Mouse (Mus musculus): Measurements from ENCODE around the gene Mettl1. TPM values are rescaled to one million over a fixed set of nuclear protein-coding genes. Genes with fewer than 3 reads are reported as not detected.
A peak's percentile ranks its signal among the peaks of the same experiment; 100 is the strongest.
"Not testable (repeated sequence)": the region's sequence is repeated elsewhere in the genome, so short reads cannot be mapped to it uniquely, and the experiment has no call there.

Gene Mettl1
- polyA plus RNA-seq, 1 experiment from 2014 or later, result 54.3 TPM

DNA sequence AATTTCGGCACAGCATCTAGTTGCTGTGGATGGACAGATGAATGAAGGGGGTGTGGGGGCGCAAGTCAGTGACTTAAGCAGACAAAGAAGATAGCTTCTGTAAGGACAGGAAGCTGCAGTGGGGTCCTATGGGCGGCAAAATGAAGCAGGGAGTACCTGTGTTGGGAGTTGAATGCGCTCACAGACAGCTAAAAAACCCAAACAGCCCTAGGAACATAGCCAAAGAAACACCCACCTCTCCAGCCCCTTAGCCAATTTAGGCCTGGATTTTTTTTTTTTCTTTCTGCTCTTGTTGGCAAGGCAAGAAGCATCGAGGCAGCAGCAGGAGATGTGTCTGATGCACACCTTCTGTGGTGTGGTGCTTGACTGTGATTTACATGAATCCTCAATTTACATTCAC is 19.9 kb downstream of the Mettl1 start:
- Histone ChIP-seq H3K9me3 (no peaks in the 10 kb centered on the region), H3K27ac (no peak overlapping the region), H3K4me3 (replicated peaks) (no peak overlapping the region), H3K9ac (no peak overlapping the region), H3K4me1 (peaks cover 25% of the 10 kb centered on the region; the same call in 1 of the 2 replicates), H3K4me2 (no peak overlapping the region), H3K36me3 (peaks cover 27% of the 10 kb centered on the region), H3K27me3 (replicated peaks) (0 out of 2 replicates have a peak, but pooled peaks cover 6% of the 10 kb centered on the region)
- 52% methylated on average over 5 of the region's 5 CpGs for WGBS
- ATAC-seq (ENCODE audit: insufficient read depth, low FRiP score, low read depth), result no peak

GRCm38 (mm10) chr10:127061513-127061912 is 20.3 kb downstream of the Mettl1 start:
- Histone ChIP-seq H3K9me3 (no peaks in the 10 kb centered on the region), H3K4me1 (peaks cover 25% of the 10 kb centered on the region; the same call in 1 of the 2 replicates)
- 70% methylated on average over 2 of the region's 2 CpGs for WGBS

GRCm38 (mm10) chr10:127062101-127062500 is 20.9 kb downstream of the Mettl1 start:
- not testable (repeated sequence) for H3K27ac ChIP-seq; H3K4me2 ChIP-seq; H3K9me3 ChIP-seq; H3K9ac ChIP-seq; H3K4me3 ChIP-seq (replicated peaks); ATAC-seq (ENCODE audit: insufficient read depth, low FRiP score, low read depth); H3K27me3 ChIP-seq (replicated peaks)
- Histone ChIP-seq H3K36me3 (peaks cover 29% of the 10 kb centered on the region), H3K4me1 (peaks cover 25% of the 10 kb centered on the region; the same call in 1 of the 2 replicates)
- WGBS, result 86% methylated on average over 4 of the region's 4 CpGs

More at GRCm38 (mm10) chr10:127061513-127061912, 20.3 kb downstream of the Mettl1 start:
- Histone ChIP-seq H3K9ac (no peak overlapping the region), H3K27ac (no peak overlapping the region), H3K4me3 (replicated peaks) (no peak overlapping the region), H3K27me3 (replicated peaks) (0 out of 2 replicates have a peak, but pooled peaks cover 6% of the 10 kb centered on the region), H3K4me2 (no peak overlapping the region), H3K36me3 (peaks cover 27% of the 10 kb centered on the region)
- ATAC-seq (ENCODE audit: insufficient read depth, low FRiP score, low read depth), result no peak

DNA sequence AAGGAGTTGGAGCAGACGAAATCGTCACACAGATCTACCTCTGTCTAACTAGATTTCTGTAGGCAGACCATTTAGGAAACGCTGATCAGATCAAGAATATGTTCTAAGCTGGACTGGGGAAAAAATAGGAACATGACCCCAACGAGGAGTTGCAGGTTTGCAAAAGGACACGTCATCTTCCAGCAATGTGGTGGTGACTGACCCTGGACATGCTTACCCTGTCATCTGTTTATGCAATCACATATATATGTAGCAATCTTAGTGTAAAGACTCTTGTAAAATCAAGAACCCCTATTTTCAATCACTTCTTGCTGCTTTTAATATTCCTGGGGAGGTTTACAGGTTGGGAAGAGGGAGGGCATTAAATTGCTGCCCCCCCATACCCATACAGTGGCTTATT is 21.3 kb downstream of the Mettl1 start:
- Histone ChIP-seq H3K27ac (no peak overlapping the region), H3K9ac (no peak overlapping the region), H3K4me2 (no peak overlapping the region), H3K27me3 (replicated peaks) (0 out of 2 replicates have a peak, but pooled peaks cover 6% of the 10 kb centered on the region), H3K9me3 (no peaks in the 10 kb centered on the region), H3K4me3 (replicated peaks) (no peak overlapping the region), H3K4me1 (peaks cover 25% of the 10 kb centered on the region; the same call in 1 of the 2 replicates), H3K36me3 (peaks cover 29% of the 10 kb centered on the region)
- 64% methylated on average over 5 of the region's 5 CpGs for WGBS
- ATAC-seq (ENCODE audit: insufficient read depth, low FRiP score, low read depth), result no peak

- 0% methylated on average over 46 of the region's 46 CpGs for WGBS
Observed at GRCm38 (mm10) chr10:127063239-127063872, 22.1 kb downstream of the Mettl1 start, which contains the start of gene Cdk4. Gene Cdk4 (plus strand): TSS chr10:127063534.

DNA sequence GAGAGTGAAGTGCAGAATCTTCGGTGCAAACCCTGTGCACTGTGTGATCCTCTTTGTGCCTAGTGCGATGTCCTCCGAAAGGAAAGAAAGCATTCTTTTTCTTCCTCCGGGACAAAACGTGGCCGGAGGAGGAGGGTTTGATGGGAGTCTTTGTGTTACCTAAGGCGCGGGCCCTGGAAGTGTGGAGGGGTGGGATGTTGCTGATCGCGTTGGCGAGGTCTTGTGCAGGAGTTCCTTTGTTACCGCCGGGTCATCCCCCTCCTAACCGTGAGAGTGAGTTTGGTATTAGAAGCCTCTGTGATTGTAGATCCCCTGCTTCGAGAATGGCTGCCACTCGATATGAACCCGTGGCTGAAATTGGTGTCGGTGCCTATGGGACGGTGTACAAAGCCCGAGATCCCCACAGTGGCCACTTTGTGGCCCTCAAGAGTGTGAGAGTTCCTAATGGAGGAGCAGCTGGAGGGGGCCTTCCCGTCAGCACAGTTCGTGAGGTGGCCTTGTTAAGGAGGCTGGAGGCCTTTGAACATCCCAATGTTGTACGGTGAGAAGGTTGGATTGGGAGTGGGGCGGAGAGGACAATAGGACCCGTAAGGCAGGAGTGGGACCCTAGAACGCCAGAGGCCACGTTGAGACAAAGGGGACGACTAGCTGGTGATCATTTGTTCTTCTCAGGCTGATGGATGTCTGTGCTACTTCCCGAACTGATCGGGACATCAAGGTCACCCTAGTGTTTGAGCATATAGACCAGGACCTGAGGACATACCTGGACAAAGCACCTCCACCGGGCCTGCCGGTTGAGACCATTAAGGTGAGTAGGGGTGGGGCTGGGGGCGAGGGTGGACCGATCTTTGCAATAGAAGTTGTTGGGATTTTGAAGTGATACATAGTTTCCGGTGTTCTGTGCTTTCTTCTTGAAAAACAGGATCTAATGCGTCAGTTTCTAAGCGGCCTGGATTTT is 23.0 kb downstream of the Mettl1 start:
- 7% methylated on average over 37 of the region's 37 CpGs for WGBS

More at GRCm38 (mm10) chr10:127063239-127063872, 22.1 kb downstream of the Mettl1 start, which contains the start of gene Cdk4:
- H3K4me1 ChIP-seq, result peaks cover 21% of the 10 kb centered on the region; the same call in 1 of the 2 replicates
- H3K4me3 ChIP-seq (replicated peaks), result peak within 1 kb of the TSS; percentile 70
- 0 out of 2 replicates have a peak, but pooled peaks cover 6% of the 10 kb centered on the region for H3K27me3 ChIP-seq (replicated peaks)
- peak within 1 kb of the TSS; percentile 77 for H3K9ac ChIP-seq
- peaks cover 34% of the 10 kb centered on the region for H3K36me3 ChIP-seq
- ATAC-seq (ENCODE audit: insufficient read depth, low FRiP score, low read depth), result peak; percentile 87
- H3K27ac ChIP-seq, result peak within 1 kb of the TSS; percentile 83
- H3K9me3 ChIP-seq, result no peaks in the 10 kb centered on the region
- peak within 1 kb of the TSS; percentile 79 for H3K4me2 ChIP-seq

GRCm38 (mm10) chr10:127065981-127066380 is 24.8 kb downstream of the Mettl1 start:
- H3K36me3 ChIP-seq, result peaks cover 34% of the 10 kb centered on the region
- H3K27ac ChIP-seq, result no peak overlapping the region
- WGBS, result 74% methylated on average over 9 of the region's 9 CpGs
- ATAC-seq (ENCODE audit: insufficient read depth, low FRiP score, low read depth), result no peak
- H3K27me3 ChIP-seq (replicated peaks), result 0 out of 2 replicates have a peak, but pooled peaks cover 5% of the 10 kb centered on the region
- H3K4me1 ChIP-seq, result peaks cover 24% of the 10 kb centered on the region; the same call in 1 of the 2 replicates
- H3K9ac ChIP-seq, result no peak overlapping the region
- H3K9me3 ChIP-seq, result no peaks in the 10 kb centered on the region
- H3K4me2 ChIP-seq, result no peak overlapping the region
- H3K4me3 ChIP-seq (replicated peaks), result no peak overlapping the region

More for the DNA sequence above, 23.0 kb downstream of the Mettl1 start:
- peak overlapping the region; percentile 77 for H3K9ac ChIP-seq
- ATAC-seq (ENCODE audit: insufficient read depth, low FRiP score, low read depth), result no peak
- no peaks in the 10 kb centered on the region for H3K9me3 ChIP-seq
- peaks cover 34% of the 10 kb centered on the region for H3K36me3 ChIP-seq
- 0 out of 2 replicates have a peak, but pooled peaks cover 6% of the 10 kb centered on the region for H3K27me3 ChIP-seq (replicated peaks)
- H3K4me2 ChIP-seq, result peak overlapping the region; percentile 79
- H3K27ac ChIP-seq, result peak overlapping the region; percentile 83
- peaks cover 21% of the 10 kb centered on the region; the same call in 1 of the 2 replicates for H3K4me1 ChIP-seq
- H3K4me3 ChIP-seq (replicated peaks), result peak overlapping the region; percentile 70

DNA sequence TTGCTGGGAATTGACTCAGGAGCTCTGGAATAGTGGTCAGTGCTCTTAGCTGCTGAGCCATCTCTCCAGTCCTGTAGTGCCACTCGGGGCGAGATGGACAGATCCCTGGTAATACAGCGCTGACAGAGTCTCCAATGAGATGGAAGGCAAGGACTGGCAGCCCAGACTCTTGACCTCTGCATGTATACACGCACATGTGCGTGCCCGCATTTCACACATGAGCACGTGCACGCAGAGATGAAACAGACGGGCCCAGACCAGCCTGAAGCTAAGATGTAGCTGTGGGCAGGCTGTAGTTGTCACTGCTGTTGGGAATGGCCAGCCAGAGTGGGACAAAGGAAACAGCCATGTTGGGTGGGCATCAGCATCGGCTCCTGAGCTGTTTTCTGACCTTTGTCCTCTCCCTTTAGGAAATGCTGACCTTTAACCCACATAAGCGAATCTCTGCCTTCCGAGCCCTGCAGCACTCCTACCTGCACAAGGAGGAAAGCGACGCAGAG is 25.4 kb downstream of the Mettl1 start:
- Histone ChIP-seq H3K27me3 (replicated peaks) (0 out of 2 replicates have a peak, but pooled peaks cover under 1% of the 10 kb centered on the region), H3K9me3 (no peaks in the 10 kb centered on the region), H3K4me3 (replicated peaks) (no peak overlapping the region), H3K9ac (no peak overlapping the region), H3K4me2 (no peak overlapping the region), H3K36me3 (peaks cover 34% of the 10 kb centered on the region), H3K27ac (no peak overlapping the region), H3K4me1 (peaks cover 29% of the 10 kb centered on the region)
- 87% methylated on average over 14 of the region's 14 CpGs for WGBS
- no peak for ATAC-seq (ENCODE audit: insufficient read depth, low FRiP score, low read depth)

GRCm38 (mm10) chr10:127068360-127069038 is 27.3 kb downstream of the Mettl1 start:
- Histone ChIP-seq H3K27me3 (replicated peaks) (no peaks in the 10 kb centered on the region), H3K4me2 (peak overlapping the region; percentile 81), H3K9me3 (no peaks in the 10 kb centered on the region), H3K4me3 (replicated peaks) (peak overlapping the region; percentile 70), H3K4me1 (peaks cover 29% of the 10 kb centered on the region), H3K36me3 (peaks cover 34% of the 10 kb centered on the region), H3K27ac (0 out of 2 replicates have a peak overlapping the region, but pooled peaks have one; percentile 95), H3K9ac (peak overlapping the region; percentile 67; the same call in 1 of the 2 replicates)
- no peak for ATAC-seq (ENCODE audit: insufficient read depth, low FRiP score, low read depth)
- WGBS, result 68% methylated on average over 9 of the region's 9 CpGs

DNA sequence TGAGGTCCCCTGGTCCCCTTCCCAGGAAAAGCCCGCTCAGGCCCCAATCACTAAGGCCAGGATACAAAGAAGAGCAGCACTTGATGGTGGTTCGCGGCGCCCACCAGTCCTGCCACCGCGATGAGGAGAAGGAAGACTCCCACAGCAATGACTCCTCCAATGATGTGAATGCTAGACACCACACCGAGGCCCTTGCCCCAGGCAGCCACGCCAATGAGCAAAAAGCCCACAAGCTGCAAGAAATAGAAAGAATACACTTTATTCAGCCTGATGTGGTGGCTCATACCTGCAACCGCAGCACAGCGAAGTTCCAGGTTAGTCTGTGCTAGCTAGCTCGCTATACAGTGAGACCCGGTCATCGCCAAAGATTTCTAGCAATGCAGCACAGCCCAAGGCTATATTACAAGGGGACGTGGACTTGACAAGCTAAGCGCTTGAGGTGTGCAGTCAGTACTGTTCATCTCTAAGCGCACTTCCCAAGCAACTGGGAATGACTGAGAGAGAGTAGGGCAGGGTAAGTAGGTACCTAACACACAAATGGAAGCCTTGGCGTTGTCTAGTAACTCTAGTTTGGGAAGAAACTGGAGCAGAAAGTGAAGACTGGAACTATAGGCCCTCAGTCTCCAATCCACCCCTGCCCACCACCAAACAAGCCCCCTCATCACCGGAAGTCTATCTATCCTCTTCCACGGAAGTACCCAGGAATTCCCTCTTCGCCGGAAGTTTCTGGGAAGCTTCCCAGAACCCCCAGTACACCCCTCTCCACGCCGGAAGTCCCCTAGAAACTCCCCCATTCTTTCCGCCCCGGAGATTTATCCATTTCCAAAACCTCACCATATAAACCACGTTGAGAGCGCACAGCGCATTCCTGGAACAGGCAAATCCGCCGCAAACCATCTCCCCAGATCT is 28.3 kb downstream of the Mettl1 start:
- peak overlapping the region; percentile 70 for H3K4me3 ChIP-seq (replicated peaks)
- peak overlapping the region; percentile 81 for H3K4me2 ChIP-seq
- peaks cover 28% of the 10 kb centered on the region for H3K4me1 ChIP-seq
- peak; percentile 20 for ATAC-seq (ENCODE audit: insufficient read depth, low FRiP score, low read depth)
- no peaks in the 10 kb centered on the region for H3K27me3 ChIP-seq (replicated peaks)
- WGBS, result 6% methylated on average over 30 of the region's 30 CpGs
- peak overlapping the region; percentile 67; the same call in 1 of the 2 replicates for H3K9ac ChIP-seq
- H3K9me3 ChIP-seq, result no peaks in the 10 kb centered on the region
- peak overlapping the region; percentile 95 for H3K27ac ChIP-seq
- peaks cover 34% of the 10 kb centered on the region for H3K36me3 ChIP-seq

All from stomach, embryonic 15.5 days (tissue).